Mouse (Mus musculus) cortical plate, adult 2 months (tissue): ENCODE measurements around the gene Snx29.
A peak's percentile ranks its signal among the peaks of the same experiment; 100 is the strongest.

Source experiments
- CTCF ChIP-seq: fragments of 200-500 bp; IDR thresholded peaks from 2 replicates; pipeline ENCODE4 v1.5.1; 2011; ENCODE audit warnings: mild to moderate bottlenecking, control low read depth, low read length; ENCODE audit not compliant: insufficient read depth; ENCODE audit errors: extremely low read depth
- POLR2A ChIP-seq: fragments of 200-500 bp; IDR thresholded peaks from 2 replicates; pipeline ENCODE4 v1.6.1; 2011; ENCODE audit warnings: mild to moderate bottlenecking, low read length, control low read depth; ENCODE audit not compliant: insufficient read depth; ENCODE audit errors: extremely low read depth

- TF ChIP-seq CTCF (peak; percentile 57), POLR2A (no peak)
These were observed 281.1 kb downstream of the Snx29 start for GRCm38 (mm10) chr16:11603667-11604422.
